Mouse (Mus musculus) B cell, adult 2 months (primary cell): Measurements from ENCODE around the gene Iqsec1.

Experiments used
- DNase-seq, 2 experiments: peaks; one replicate each; pipeline ENCODE4 v3.0.0; 2022

Iqsec1 gene

GRCm38 (mm10) chr6:90988648-90989317 lies at the start of gene Iqsec1:
Gene Iqsec1 (minus strand): TSS chr6:90988685.
- DNase-seq: peak; percentile 86 to 88

GRCm38 (mm10) chr6:91028256-91028655 lies 39.8 kb upstream of the Iqsec1 start:
- DNase-seq: no peak

- no peak for DNase-seq
Observed at GRCm38 (mm10) chr6:91020810-91021209, 32.3 kb upstream of the Iqsec1 start.

GRCm38 (mm10) chr6:91016600-91017230 lies 28.2 kb upstream of the Iqsec1 start:
- DNase-seq: no peak

- no peak for DNase-seq
Observed at GRCm38 (mm10) chr6:91014198-91014958, 25.9 kb upstream of the Iqsec1 start.

GRCm38 (mm10) chr6:91012458-91012857 lies 24.0 kb upstream of the Iqsec1 start:
- DNase-seq: no peak

GRCm38 (mm10) chr6:91011568-91011967 lies 23.1 kb upstream of the Iqsec1 start:
- DNase-seq: no peak

- no peak for DNase-seq
Observed at GRCm38 (mm10) chr6:91008284-91008830, 19.9 kb upstream of the Iqsec1 start.

- no peak for DNase-seq
Observed at GRCm38 (mm10) chr6:91007207-91007606, 18.7 kb upstream of the Iqsec1 start.

- no peak for DNase-seq
Observed at GRCm38 (mm10) chr6:91004157-91004556, 15.7 kb upstream of the Iqsec1 start.

- no peak for DNase-seq
Observed at GRCm38 (mm10) chr6:91003310-91003995, 15.0 kb upstream of the Iqsec1 start.

GRCm38 (mm10) chr6:91001566-91001965 lies 13.1 kb upstream of the Iqsec1 start:
- no peak for DNase-seq

GRCm38 (mm10) chr6:91000819-91001525 lies 12.5 kb upstream of the Iqsec1 start:
- no peak for DNase-seq

- no peak for DNase-seq
Observed at GRCm38 (mm10) chr6:90999176-90999575, 10.7 kb upstream of the Iqsec1 start.

GRCm38 (mm10) chr6:90997025-90997424 lies 8.5 kb upstream of the Iqsec1 start:
- no peak for DNase-seq

GRCm38 (mm10) chr6:90996181-90996580 lies 7.7 kb upstream of the Iqsec1 start:
- no peak for DNase-seq

- DNase-seq: no peak
Observed at GRCm38 (mm10) chr6:90988299-90988625, 223 bp downstream of the Iqsec1 start.

GRCm38 (mm10) chr6:90987561-90988298 lies 755 bp downstream of the Iqsec1 start:
- DNase-seq: peak; percentile 24 to 36

- no peak for DNase-seq
Observed at GRCm38 (mm10) chr6:90984101-90984500, 4.4 kb downstream of the Iqsec1 start.

- DNase-seq: no peak
Observed at GRCm38 (mm10) chr6:90974279-90974678, 14.2 kb downstream of the Iqsec1 start.

- DNase-seq: no peak
Observed at GRCm38 (mm10) chr6:90969341-90969871, 19.1 kb downstream of the Iqsec1 start.
